ENCODE assay signal across 12 mouse cellular contexts in genomic region chr9:40439973-40440687, GRCm38 (mm10).
"Had no signal": no experiment of that assay in that cellular context is flagged by ENCODE, and none has a peak within 500 bp of the region (broad histone marks: within the 10 kb centered on the region; RNA-seq: fewer than 3 reads in every experiment).

No protein-coding gene starts in this region.

- H3K4me1 ChIP-seq: liver, embryonic 15.5 days; neural tube, embryonic 12.5 days had no signal

- H3K9ac ChIP-seq: liver, embryonic 15.5 days; neural tube, embryonic 12.5 days had no signal

- H3K27ac ChIP-seq: left cerebral cortex, adult 2 months; limb, embryonic 10.5 days; liver, embryonic 15.5 days; neural tube, embryonic 12.5 days had no signal

- H3K9me3 ChIP-seq: limb, embryonic 10.5 days; liver, embryonic 15.5 days; neural tube, embryonic 12.5 days had no signal

- H3K36me3 ChIP-seq: limb, embryonic 10.5 days; liver, embryonic 15.5 days; neural tube, embryonic 12.5 days had no signal

- H3K27me3 ChIP-seq: liver, embryonic 15.5 days; neural tube, embryonic 12.5 days had no signal

- ATAC-seq: lung, postnatal 0 days had no signal

- DNase-seq: kidney, postnatal 25 days; lung, adult 2 months; lung, postnatal 36 days; midbrain, embryonic 14.5 days; thymus, adult 18-20 months; thymus, postnatal 14 days had no signal

- H3K4me3 ChIP-seq: left cerebral cortex, adult 2 months; limb, embryonic 10.5 days; liver, embryonic 15.5 days; neural tube, embryonic 12.5 days had no signal

- H3K4me2 ChIP-seq: liver, embryonic 11.5 days; liver, embryonic 15.5 days; neural tube, embryonic 12.5 days had no signal
